Mouse (Mus musculus) B cell, adult 62 days (primary cell): ENCODE results near the gene Carmil1. TPM values are rescaled to one million over a fixed set of nuclear protein-coding genes. Genes with fewer than 3 reads are reported as not detected.

Experiments
- total RNA-seq: library from RNA; stranded (reverse); gene quantifications from 4 replicates; pipeline ENCODE4 v1.2.4, GENCODE M21; 2023

Carmil1 gene
- total RNA-seq, result 31.3 to 60.3 TPM (median 37.9 TPM) in 4 replicates

DNA sequence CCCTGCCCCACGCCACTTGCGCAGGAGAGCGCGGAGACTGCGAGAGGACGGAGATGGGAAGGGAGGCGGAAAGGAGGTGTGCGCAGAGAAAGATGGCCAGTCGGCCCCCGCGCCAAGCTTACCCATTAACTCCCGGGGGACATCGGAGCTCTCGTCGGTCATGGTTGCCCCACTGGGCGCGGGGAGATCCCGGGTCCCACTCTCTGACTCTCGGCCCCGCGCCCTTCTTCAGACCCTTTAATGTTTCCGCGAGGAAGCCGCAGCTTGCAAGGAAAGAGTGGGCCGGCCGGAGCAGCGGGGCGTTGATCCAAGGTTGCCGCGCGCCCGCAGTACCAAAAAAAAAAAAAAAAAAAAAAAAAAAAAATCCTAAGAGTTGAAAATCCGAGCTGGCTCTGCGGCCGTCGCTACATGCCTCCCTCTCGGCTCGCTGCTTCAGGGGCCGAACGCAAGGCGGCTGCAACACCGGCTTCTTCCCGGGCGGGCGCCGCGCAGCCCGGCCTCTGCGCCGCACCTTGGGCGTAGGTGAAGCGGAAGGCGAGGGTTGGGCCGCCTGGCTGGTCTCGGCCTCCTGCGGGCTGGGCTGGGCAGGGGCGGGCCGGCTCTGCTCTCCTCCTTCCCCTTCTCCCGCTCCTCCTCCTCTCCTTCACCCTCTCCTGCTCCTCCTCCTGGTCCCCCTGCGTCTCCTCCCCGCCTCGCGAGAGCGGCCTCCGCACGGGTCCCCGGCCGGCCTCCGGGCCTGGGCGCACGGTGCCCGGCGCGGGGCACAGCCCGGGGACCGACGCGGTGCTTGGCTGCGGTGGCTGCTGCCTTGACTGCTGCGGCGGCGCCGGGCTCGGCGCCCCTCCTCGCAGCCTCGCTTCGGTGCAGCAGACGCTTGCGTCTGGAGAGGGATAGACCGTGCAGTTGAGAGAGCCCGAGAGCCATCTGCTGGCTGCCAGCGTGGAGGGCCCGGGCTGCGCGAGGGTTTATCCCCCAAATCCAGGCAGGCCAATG lies at the start of gene Carmil1:
Carmil1 (minus strand) TSS at position 357 of the 993 bp plus-strand sequence.

DNA sequence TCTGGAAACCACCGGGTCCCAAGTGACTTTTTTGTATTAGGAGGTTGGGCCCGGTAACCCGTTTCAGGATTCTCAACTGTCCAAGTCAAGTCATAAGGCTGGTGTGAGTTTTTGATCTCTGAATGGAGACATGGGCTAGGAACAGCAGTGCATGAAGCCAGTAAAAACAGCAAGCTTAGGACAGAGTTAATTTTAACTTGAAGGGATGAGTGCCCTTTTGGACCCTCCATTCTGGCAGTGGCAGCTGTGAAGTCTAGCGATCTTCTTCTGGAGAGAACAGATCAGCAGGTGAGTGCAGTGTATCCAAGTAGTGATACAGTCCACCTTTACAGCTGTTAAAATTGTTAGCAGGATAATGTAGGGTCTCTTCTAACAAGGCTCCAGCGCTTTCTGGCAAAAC lies 46.6 kb upstream of the Carmil1 start, which contains the start of gene Cmah:
Cmah (plus strand) TSS at position 204 of the 400 bp plus-strand sequence.

GRCm38 (mm10) chr13:23990928-23991327 lies 289.7 kb downstream of the Carmil1 start, which contains the start of gene Scgn:
Gene Scgn (minus strand): TSS chr13:23991214.

Other genes with a start within 250 kb of the Carmil1 start
- gene Cmah, start 46.6 kb upstream of the Carmil1 start, total RNA-seq, result 273 to 308 TPM (median 278 TPM) in 4 replicates